Mouse (Mus musculus): ENCODE data around the gene Platr17.
"Not testable (repeated sequence)": the region's sequence is repeated elsewhere in the genome, so short reads cannot be mapped to it uniquely, and the experiment has no call there.

Platr17 gene

GRCm38 (mm10) chr17:33904835-33905234 lies at the start of gene Platr17:
TSS of gene Platr17 (plus strand) at chr17:33905135.
- DNase-seq (ENCODE audit: extremely low read depth, low read depth, low spot score): not testable (repeated sequence)

GRCm38 (mm10) chr17:33857816-33858215 lies 47.1 kb upstream of the Platr17 start:
- DNase-seq (ENCODE audit: extremely low read depth, low read depth, low spot score): no peak

GRCm38 (mm10) chr17:33865330-33866030 lies 39.5 kb upstream of the Platr17 start:
- no peak for DNase-seq (ENCODE audit: extremely low read depth, low read depth, low spot score)

GRCm38 (mm10) chr17:33873537-33873936 lies 31.4 kb upstream of the Platr17 start, which contains the start of gene Gm7029:
TSS of gene Gm7029 (plus strand) at chr17:33873837.
- DNase-seq (ENCODE audit: extremely low read depth, low read depth, low spot score): not testable (repeated sequence)

- no peak for DNase-seq (ENCODE audit: extremely low read depth, low read depth, low spot score)
Measured at GRCm38 (mm10) chr17:33874411-33874810, 30.5 kb upstream of the Platr17 start.

GRCm38 (mm10) chr17:33875797-33876196 lies 29.1 kb upstream of the Platr17 start:
- DNase-seq (ENCODE audit: extremely low read depth, low read depth, low spot score): not testable (repeated sequence)

- not testable (repeated sequence) for DNase-seq (ENCODE audit: extremely low read depth, low read depth, low spot score)
Measured at GRCm38 (mm10) chr17:33884320-33884719, 20.6 kb upstream of the Platr17 start.

- not testable (repeated sequence) for DNase-seq (ENCODE audit: extremely low read depth, low read depth, low spot score)
Measured at GRCm38 (mm10) chr17:33887802-33888201, 17.1 kb upstream of the Platr17 start.

GRCm38 (mm10) chr17:33888230-33888629 lies 16.7 kb upstream of the Platr17 start:
- not testable (repeated sequence) for DNase-seq (ENCODE audit: extremely low read depth, low read depth, low spot score)

- DNase-seq (ENCODE audit: extremely low read depth, low read depth, low spot score): not testable (repeated sequence)
Measured at GRCm38 (mm10) chr17:33889941-33890532, 14.9 kb upstream of the Platr17 start.

GRCm38 (mm10) chr17:33890533-33891059 lies 14.3 kb upstream of the Platr17 start, which contains the start of gene Kifc1:
TSS of gene Kifc1 (minus strand) at chr17:33890661.
- peak; percentile 82 for DNase-seq (ENCODE audit: extremely low read depth, low read depth, low spot score)

- no peak for DNase-seq (ENCODE audit: extremely low read depth, low read depth, low spot score)
Measured at GRCm38 (mm10) chr17:33891357-33891756, 13.6 kb upstream of the Platr17 start.

GRCm38 (mm10) chr17:33891892-33892291 lies 13.0 kb upstream of the Platr17 start:
- DNase-seq (ENCODE audit: extremely low read depth, low read depth, low spot score): not testable (repeated sequence)

- no peak for DNase-seq (ENCODE audit: extremely low read depth, low read depth, low spot score)
Measured at GRCm38 (mm10) chr17:33892429-33892828, 12.5 kb upstream of the Platr17 start.

GRCm38 (mm10) chr17:33893011-33893410 lies 11.9 kb upstream of the Platr17 start:
- DNase-seq (ENCODE audit: extremely low read depth, low read depth, low spot score): not testable (repeated sequence)

- DNase-seq (ENCODE audit: extremely low read depth, low read depth, low spot score): no peak
Measured at GRCm38 (mm10) chr17:33897114-33897794, 7.7 kb upstream of the Platr17 start.

GRCm38 (mm10) chr17:33898193-33898592 lies 6.7 kb upstream of the Platr17 start:
- DNase-seq (ENCODE audit: extremely low read depth, low read depth, low spot score): not testable (repeated sequence)

- no peak for DNase-seq (ENCODE audit: extremely low read depth, low read depth, low spot score)
Measured at GRCm38 (mm10) chr17:33899642-33900041, 5.3 kb upstream of the Platr17 start.

GRCm38 (mm10) chr17:33900281-33900988 lies 4.5 kb upstream of the Platr17 start:
- DNase-seq (ENCODE audit: extremely low read depth, low read depth, low spot score): no peak

GRCm38 (mm10) chr17:33900989-33901314 lies 4.0 kb upstream of the Platr17 start:
- DNase-seq (ENCODE audit: extremely low read depth, low read depth, low spot score): no peak

GRCm38 (mm10) chr17:33901653-33902052 lies 3.3 kb upstream of the Platr17 start:
- DNase-seq (ENCODE audit: extremely low read depth, low read depth, low spot score): no peak
